Mouse (Mus musculus): ENCODE results near the gene Ccnd1. TPM values are rescaled to one million over a fixed set of nuclear protein-coding genes. Genes with fewer than 3 reads are reported as not detected.

The Ccnd1 gene
- polyA plus RNA-seq, 1 experiment from 2014 or later = 36.8 TPM

DNA sequence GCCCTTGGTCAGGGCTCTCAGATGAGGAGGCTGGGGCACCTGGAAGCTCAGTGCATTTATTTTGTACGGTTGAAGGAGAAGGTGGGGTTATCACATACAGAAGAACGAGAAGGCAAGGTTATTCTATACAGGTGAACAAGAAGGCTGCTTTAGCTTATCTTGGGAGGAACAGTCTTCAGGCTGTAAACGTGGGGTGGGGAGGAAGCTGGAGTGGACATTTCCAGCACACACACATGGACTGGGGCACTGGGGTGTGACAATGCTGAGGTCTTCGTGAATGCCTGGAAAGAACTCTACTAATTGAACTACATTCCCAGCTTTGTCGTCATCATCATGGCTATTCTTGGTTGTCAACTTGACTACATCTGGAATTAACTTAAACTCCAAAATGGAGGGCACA is 26.2 kb upstream of the Ccnd1 start:
- Histone ChIP-seq H3K9me3 (replicated peaks) (no peaks in the 10 kb centered on the region), H3K9ac (no peak overlapping the region), H3K4me1 (replicated peaks) (no peaks in the 10 kb centered on the region), H3K4me3 (replicated peaks) (no peak overlapping the region), H3K27me3 (no peaks in the 10 kb centered on the region), H3K27ac (no peak overlapping the region), H3K36me3 (no peaks in the 10 kb centered on the region), H3K4me2 (no peak overlapping the region)
- ATAC-seq (ENCODE audit: low read depth) (no peak), DNase-seq (no peak)
- WGBS (ENCODE audit: insufficient replicate concordance) = 49% methylated on average over 5 of the region's 5 CpGs

DNA sequence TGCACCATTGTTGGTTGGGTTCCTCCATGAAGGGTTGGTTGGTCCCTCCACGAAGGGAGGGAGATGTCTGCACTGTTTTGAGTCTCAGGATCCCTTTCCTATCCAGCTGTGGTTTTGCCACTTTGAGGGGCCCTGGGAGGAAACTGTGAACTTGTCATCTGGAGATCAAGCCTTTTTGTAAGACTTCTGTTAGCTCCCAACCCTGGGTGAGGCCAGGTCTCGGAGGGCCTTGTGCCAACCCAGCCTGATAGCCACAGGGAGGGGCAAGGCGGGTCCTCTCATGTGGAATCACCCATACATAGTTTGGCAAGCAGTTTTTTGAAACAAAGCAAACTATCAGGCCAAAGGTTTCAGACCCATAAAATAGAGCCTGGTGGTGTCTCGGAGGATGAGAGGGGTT is 24.6 kb upstream of the Ccnd1 start:
- Histone ChIP-seq H3K27me3 (no peaks in the 10 kb centered on the region), H3K27ac (no peak overlapping the region), H3K4me2 (no peak overlapping the region), H3K4me1 (replicated peaks) (no peaks in the 10 kb centered on the region), H3K4me3 (replicated peaks) (no peak overlapping the region), H3K9me3 (replicated peaks) (no peaks in the 10 kb centered on the region), H3K36me3 (no peaks in the 10 kb centered on the region), H3K9ac (no peak overlapping the region)
- DNase-seq (no peak), ATAC-seq (ENCODE audit: low read depth) (no peak)
- 39% methylated on average over 4 of the region's 4 CpGs for WGBS (ENCODE audit: insufficient replicate concordance)

DNA sequence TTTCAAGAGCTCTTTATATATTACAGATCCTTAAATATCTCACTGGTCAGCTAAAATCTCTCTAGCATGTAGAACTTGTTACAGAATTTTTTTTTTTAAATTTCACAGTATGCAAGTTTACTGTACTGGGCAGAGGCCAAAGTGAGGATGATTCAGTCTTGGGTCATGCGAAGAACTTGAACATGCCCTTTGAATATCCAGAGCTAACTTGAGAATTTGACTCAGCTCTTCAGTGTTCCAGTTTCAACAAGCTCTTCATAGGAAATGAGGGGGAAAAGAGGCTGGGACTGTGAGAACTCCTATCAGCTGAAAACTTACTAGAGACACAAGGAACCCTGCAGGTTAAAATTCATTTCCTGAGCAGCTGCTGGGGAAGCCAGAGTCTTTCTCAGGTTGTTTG is 24.2 kb upstream of the Ccnd1 start:
- H3K4me3 ChIP-seq (replicated peaks) = no peak overlapping the region
- H3K4me1 ChIP-seq (replicated peaks) = no peaks in the 10 kb centered on the region
- H3K4me2 ChIP-seq = no peak overlapping the region
- ATAC-seq (ENCODE audit: low read depth) = no peak
- H3K9ac ChIP-seq = no peak overlapping the region
- H3K27me3 ChIP-seq = no peaks in the 10 kb centered on the region
- DNase-seq = no peak
- no peaks in the 10 kb centered on the region for H3K9me3 ChIP-seq (replicated peaks)
- WGBS (ENCODE audit: insufficient replicate concordance) = 78% methylated on average over 1 of the region's 1 CpGs
- H3K27ac ChIP-seq = no peak overlapping the region
- no peaks in the 10 kb centered on the region for H3K36me3 ChIP-seq

DNA sequence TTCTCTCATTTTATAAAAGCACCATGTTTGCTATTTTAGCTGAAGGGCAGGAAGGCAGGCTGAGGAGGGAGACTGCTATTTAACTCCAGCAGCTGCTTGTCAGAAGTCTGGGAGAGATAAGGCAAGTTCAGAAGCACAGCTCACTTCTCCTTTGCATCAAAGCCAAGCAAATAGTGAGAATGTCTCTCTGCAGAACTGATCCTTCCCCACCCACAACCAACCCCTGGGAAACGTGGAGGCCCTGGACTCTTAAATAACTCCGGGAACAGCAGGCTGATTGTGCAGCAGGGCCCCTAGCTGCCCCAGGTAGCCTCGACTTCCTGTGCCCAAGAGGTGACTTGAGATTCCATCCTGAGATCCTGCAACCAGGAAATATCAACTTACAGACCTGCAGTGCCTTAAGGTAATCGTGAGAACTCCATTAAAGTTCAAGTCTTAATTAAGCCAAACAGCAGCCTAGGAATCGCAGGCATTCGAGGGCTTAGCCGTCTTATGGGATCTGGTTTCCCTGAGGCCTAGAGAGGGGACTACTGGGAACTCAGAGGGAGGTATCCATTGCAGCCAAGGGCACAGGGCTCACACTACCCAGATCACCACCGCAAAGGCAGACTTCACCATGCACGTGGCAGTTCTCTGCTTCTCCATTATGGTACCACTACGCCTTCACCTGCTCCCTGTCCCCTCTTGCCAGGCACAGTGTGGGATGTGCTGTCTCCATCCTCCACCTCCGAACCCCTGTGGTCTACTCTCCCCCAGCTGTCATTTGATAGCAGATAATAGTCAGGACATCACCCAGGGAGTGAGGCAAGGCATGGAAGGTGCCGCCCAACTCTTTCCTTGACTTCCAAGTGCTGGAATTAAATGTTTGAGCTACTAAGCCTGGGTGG is 19.0 kb upstream of the Ccnd1 start:
- no peak for DNase-seq
- no peak overlapping the region for H3K4me3 ChIP-seq (replicated peaks)
- ATAC-seq (ENCODE audit: low read depth) = no peak
- H3K4me1 ChIP-seq (replicated peaks) = no peaks in the 10 kb centered on the region
- no peaks in the 10 kb centered on the region for H3K27me3 ChIP-seq
- H3K9me3 ChIP-seq (replicated peaks) = no peaks in the 10 kb centered on the region
- H3K27ac ChIP-seq = no peak overlapping the region
- H3K9ac ChIP-seq = no peak overlapping the region
- H3K36me3 ChIP-seq = no peaks in the 10 kb centered on the region
- WGBS (ENCODE audit: insufficient replicate concordance) = 43% methylated on average over 12 of the region's 12 CpGs
- H3K4me2 ChIP-seq = no peak overlapping the region

DNA sequence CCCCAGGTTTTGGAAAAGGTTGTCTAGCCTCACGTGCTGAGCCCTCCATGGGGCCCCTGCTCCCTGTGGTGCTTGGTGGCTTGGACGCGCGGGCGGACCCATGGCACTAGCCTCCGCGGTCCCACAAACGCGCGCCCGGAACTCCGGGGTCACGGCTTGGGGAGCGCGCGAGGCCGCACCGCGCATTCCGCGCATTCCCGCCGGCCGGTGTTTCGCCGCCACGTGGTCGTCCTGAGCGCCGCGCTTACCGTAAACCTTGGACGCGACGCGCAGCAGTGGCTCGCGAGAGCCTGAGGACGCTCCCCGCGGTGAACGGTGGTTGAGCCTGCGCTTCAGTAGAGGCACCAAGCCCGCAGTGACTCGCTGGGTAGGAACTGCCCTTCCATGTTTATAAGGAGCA is 3.5 kb upstream of the Ccnd1 start:
- Histone ChIP-seq H3K36me3 (no peaks in the 10 kb centered on the region), H3K9ac (peak overlapping the region; percentile 50), H3K27ac (no peak overlapping the region), H3K27me3 (peaks cover 68% of the 10 kb centered on the region), H3K4me3 (replicated peaks) (peak overlapping the region; percentile 50), H3K4me2 (peak overlapping the region; percentile 63), H3K4me1 (replicated peaks) (peaks cover 19% of the 10 kb centered on the region), H3K9me3 (replicated peaks) (no peaks in the 10 kb centered on the region)
- WGBS (ENCODE audit: insufficient replicate concordance) = under 1% methylated on average over 45 of the region's 45 CpGs
- peak; percentile 13 for ATAC-seq (ENCODE audit: low read depth)
- no peak for DNase-seq

DNA sequence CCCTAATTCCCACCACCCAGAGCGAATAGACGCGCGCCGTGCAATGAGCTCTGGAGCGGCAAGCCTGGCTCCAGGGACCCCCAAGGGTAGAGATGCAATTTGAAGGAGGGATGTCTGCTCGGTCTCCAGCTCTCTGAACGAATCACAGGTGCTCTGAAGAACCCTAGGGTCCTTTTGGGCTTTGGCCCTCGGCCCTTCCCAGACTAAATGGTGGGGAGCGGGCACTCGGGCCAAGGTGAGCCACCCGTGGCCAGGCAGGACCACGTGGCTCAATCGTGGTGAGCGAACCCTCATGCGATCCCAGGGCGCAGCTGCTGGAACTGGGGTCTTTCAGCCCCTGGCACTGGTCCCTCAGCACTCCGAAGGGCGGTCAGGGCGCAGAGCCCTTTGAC is 3.0 kb upstream of the Ccnd1 start:
- H3K27ac ChIP-seq = no peak overlapping the region
- peaks cover 73% of the 10 kb centered on the region for H3K27me3 ChIP-seq
- peaks cover 19% of the 10 kb centered on the region for H3K4me1 ChIP-seq (replicated peaks)
- ATAC-seq (ENCODE audit: low read depth) (peak; percentile 4; the same call in 1 of the 2 replicates), DNase-seq (no peak)
- H3K9me3 ChIP-seq (replicated peaks) = no peaks in the 10 kb centered on the region
- peak overlapping the region; percentile 63 for H3K4me2 ChIP-seq
- peak overlapping the region; percentile 50 for H3K4me3 ChIP-seq (replicated peaks)
- H3K36me3 ChIP-seq = no peaks in the 10 kb centered on the region
- peak overlapping the region; percentile 50 for H3K9ac ChIP-seq
- WGBS (ENCODE audit: insufficient replicate concordance) = 3% methylated on average over 20 of the region's 20 CpGs

DNA sequence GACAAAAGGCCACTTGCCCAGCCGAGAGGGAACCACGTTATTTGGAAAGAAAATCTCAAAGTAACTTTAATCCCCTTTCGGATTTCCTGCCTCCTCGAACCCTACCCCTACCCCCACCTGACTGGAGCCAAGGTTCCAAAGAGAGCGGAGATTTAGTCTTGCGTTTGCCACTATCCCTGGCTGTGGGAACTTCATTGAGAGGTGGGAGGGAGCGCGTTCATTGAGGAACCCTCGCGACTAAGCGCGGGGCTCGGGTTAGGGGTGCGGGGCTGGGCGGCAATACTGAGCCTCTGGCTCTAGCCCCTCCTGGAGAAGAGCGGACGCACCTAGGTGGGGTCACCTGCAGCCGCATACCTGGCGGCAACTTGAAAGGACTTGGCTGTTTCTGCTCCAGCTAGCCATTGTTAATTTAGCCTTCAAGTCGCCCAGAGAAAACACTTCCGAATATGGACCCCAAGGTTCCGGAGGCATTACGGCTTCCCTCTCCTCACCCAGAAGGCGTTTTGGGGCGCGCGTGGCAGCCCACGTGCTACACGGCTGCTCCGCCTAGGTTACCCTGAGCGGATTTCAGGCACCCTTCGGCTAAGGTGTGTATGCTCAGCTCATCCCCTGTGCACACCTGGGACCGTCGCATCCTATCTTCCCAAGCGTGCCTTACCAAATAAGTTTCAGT is 2.5 kb upstream of the Ccnd1 start:
- Histone ChIP-seq H3K9ac (peak overlapping the region; percentile 50; the same call in 1 of the 2 replicates), H3K27ac (peak overlapping the region; percentile 45; the same call in 1 of the 2 replicates), H3K36me3 (no peaks in the 10 kb centered on the region; the same call in 1 of the 2 replicates), H3K4me1 (replicated peaks) (peaks cover 20% of the 10 kb centered on the region), H3K4me3 (replicated peaks) (peak overlapping the region; percentile 50), H3K4me2 (peak overlapping the region; percentile 63), H3K27me3 (peaks cover 79% of the 10 kb centered on the region), H3K9me3 (replicated peaks) (no peaks in the 10 kb centered on the region)
- DNase-seq = no peak
- ATAC-seq (ENCODE audit: low read depth) = no peak
- 2% methylated on average over 35 of the region's 35 CpGs for WGBS (ENCODE audit: insufficient replicate concordance)

DNA sequence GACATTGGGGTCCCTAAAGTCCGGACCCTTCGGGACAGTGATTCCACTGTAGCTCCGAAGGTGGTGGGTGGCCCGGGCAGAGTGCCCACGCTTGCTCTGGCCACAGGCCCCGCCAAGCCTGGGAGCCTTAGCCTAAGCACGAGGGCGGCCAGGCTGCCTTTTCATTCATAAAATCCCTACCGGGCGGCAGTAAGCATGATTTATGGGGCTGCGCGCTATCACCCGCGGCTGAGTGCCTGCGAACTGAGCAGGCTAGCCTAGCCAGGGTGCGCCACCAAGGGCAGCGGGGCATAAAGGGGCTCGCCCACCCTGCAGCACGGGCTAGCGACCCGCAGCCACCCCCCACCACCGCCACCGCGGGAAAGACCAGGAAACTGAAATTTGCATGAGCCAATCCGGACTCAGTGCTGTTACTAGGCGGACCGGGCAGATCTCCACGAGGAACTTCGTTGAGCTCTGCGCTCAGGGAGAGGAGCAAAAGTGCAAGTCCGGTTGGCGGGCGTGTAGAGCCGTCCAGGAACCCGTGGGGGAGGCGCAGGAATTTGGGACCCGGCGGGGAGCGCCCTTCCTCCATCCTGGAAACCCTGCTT is 1.6 kb upstream of the Ccnd1 start:
- H3K4me2 ChIP-seq = peak overlapping the region; percentile 63
- H3K27me3 ChIP-seq = peaks cover 85% of the 10 kb centered on the region
- H3K36me3 ChIP-seq = peaks cover 9% of the 10 kb centered on the region; the same call in 1 of the 2 replicates
- H3K9me3 ChIP-seq (replicated peaks) = no peaks in the 10 kb centered on the region
- peak overlapping the region; percentile 81 for H3K27ac ChIP-seq
- peak; percentile 52 for ATAC-seq (ENCODE audit: low read depth)
- H3K9ac ChIP-seq = peak overlapping the region; percentile 59
- DNase-seq = peak; percentile 39
- peak overlapping the region; percentile 50 for H3K4me3 ChIP-seq (replicated peaks)
- under 1% methylated on average over 39 of the region's 39 CpGs for WGBS (ENCODE audit: insufficient replicate concordance)
- peaks cover 26% of the 10 kb centered on the region for H3K4me1 ChIP-seq (replicated peaks)

DNA sequence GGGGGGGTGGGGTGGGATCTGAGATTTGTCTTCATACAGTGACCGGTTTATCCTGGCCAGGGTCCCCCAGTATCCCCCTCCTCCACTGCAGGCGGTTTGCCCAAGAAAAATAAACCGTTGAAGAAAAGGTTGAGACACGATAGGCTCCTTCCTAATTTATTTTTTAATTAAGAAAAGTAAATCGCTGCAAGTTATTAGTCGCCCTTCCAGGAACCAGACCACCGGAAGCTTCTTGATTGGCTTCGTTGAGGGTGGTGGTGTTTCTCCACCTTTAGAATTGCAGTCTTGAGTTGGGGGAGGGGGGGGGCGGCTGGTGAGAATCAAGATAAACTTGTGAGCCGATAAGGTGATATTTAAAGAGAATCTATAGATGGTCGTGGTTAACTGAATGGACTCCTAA is 860 bp upstream of the Ccnd1 start:
- Histone ChIP-seq H3K27ac (peak overlapping the region; percentile 79; the same call in 1 of the 2 replicates), H3K36me3 (peaks cover 15% of the 10 kb centered on the region), H3K4me1 (replicated peaks) (peaks cover 26% of the 10 kb centered on the region), H3K9me3 (replicated peaks) (no peaks in the 10 kb centered on the region), H3K27me3 (peaks cover 85% of the 10 kb centered on the region), H3K4me2 (peak overlapping the region; percentile 63), H3K9ac (no peak overlapping the region), H3K4me3 (replicated peaks) (peak overlapping the region; percentile 59)
- no peak for DNase-seq
- ATAC-seq (ENCODE audit: low read depth) = no peak
- 2% methylated on average over 11 of the region's 11 CpGs for WGBS (ENCODE audit: insufficient replicate concordance)

DNA sequence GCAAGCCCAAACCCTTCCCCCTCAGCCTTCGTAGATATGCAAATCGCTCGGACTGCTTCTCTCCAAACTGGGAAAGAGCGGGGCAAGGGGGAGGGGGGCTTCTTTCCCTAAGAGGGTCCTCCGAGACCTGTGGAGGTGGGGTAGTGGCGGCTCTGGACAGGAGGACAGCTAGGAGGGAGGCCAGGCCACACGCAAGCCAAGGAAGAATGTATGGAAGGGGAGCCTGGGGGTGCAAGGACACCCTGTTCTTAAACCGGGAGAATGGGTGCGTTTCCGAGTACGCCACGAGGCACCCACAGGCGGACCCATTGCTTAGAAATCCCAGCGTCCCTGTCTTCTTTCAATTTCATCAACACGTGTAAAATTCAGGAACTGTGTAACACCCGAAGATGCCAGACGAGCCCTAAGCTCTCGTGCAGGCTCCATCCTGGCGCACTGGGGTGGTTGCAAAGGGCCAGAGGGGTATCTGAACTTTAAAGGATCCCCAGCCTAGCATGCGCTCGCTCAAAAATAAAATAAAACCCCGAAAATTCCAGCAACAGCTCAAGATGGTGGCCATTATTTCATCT is 362 bp upstream of the Ccnd1 start:
- H3K27ac ChIP-seq = peak overlapping the region; percentile 79

More for the DNA sequence above, 362 bp upstream of the Ccnd1 start:
- Histone ChIP-seq H3K9me3 (replicated peaks) (no peaks in the 10 kb centered on the region), H3K4me2 (peak overlapping the region; percentile 63), H3K27me3 (peaks cover 84% of the 10 kb centered on the region), H3K9ac (0 out of 2 replicates have a peak overlapping the region, but pooled peaks have one; percentile 22), H3K4me3 (replicated peaks) (peak overlapping the region; percentile 59), H3K4me1 (replicated peaks) (peaks cover 26% of the 10 kb centered on the region), H3K36me3 (peaks cover 17% of the 10 kb centered on the region)
- ATAC-seq (ENCODE audit: low read depth) (peak; percentile 9; the same call in 1 of the 2 replicates), DNase-seq (no peak)
- WGBS (ENCODE audit: insufficient replicate concordance) = under 1% methylated on average over 22 of the region's 22 CpGs
